Mouse (Mus musculus) lung, postnatal 10 days (tissue): Measurements from ENCODE around the gene Krt42.
"Not testable (repeated sequence)": the region's sequence is repeated elsewhere in the genome, so short reads cannot be mapped to it uniquely, and the experiment has no call there.

Source experiments
- DNase-seq: peaks from one replicate; pipeline ENCODE4 v3.0.0; 2021

The Krt42 gene

DNA sequence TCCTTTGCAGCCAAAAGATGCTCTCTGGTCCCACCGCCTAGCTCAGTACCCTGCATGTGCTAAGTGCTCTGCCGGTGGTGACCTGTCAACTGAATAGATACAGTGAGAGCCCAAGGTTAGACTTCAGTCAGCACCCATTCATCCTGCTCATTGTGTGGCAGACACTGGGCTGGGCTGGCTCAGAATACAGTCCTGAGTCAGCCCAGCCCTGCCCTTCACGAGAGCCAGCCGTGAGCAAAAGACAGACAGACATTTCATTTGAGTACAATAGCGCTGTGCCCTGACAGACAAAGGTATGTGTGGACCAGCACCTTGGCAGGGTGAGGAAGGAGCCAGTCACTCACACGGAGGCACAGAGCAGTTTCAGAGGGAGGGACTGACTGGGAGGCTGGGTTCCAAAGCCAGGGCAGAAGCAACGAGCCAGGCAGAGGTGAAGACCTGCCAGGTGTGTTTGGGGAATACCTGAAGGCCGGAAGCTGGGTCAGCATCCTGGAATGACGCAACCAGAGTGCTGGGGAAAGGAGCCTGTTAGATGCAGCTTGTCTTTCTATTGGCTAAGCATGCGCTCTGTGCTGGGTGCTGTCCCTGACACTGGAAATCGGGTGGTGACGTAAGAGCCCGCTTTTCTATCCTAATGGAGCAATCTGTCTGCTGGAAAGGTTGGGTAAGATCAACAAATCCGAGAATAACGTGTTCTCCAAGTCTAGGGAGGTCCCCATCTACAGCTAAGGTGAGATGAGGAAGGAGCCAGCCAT lies 8.2 kb upstream of the Krt42 start:
- no peak for DNase-seq

DNA sequence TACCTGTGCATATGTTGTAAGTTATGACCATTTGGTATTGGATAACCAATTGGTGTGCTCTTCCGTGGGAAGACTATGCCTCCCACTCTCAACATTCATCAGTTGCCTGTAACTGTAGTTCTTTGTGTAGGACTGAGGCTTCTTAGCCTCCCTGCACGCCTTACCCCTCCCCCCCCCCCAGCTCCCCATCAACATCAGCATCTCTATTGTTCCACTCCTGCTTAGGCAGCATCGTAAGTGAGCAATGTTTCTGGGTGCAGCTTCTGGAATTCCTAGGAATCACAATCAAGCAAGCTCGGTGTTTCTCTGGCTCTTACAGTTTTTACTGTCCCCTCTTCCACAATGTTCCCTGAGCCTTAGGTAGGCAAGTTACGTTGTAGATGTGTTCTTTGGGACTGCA lies 5.8 kb upstream of the Krt42 start:
- DNase-seq: no peak

DNA sequence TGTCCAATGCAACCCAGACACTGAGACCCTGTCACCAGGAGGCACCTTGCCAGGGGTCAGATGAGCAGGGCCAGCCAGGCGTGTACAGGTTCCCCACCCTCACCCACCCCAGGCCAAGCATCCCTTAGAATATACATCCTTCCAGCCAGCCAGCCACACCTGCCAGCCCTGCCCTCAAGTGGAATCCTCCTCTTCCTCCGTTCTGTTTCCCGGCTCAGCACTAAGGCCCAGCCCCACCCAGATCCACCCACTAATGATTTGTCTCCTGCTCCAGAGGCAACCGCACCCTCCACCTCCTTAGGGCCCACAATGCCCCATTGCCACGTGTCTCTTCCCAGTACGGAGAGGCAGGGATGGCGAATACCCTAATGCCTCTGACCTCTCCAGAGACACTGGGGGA lies 5.0 kb upstream of the Krt42 start:
- DNase-seq: no peak

DNA sequence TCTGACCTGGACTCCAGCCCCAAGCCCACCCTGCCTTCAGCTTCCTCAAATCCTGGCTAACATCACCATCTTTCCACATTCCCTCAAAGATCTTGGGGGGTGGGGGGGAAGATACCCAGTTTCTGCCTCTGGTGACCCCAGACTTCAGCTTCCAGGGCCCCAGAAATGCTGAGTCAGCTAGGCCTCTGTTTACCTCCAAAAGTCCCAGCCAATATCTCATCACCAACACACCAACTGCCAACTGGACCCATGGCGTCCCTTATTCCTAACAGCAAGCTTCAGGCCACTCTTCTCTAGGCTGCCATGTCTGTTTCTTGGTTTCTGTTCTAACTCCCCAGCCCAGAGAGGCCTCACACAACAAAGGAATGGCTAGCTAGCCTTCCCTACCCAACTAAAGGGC lies 2.2 kb upstream of the Krt42 start:
- no peak for DNase-seq

DNA sequence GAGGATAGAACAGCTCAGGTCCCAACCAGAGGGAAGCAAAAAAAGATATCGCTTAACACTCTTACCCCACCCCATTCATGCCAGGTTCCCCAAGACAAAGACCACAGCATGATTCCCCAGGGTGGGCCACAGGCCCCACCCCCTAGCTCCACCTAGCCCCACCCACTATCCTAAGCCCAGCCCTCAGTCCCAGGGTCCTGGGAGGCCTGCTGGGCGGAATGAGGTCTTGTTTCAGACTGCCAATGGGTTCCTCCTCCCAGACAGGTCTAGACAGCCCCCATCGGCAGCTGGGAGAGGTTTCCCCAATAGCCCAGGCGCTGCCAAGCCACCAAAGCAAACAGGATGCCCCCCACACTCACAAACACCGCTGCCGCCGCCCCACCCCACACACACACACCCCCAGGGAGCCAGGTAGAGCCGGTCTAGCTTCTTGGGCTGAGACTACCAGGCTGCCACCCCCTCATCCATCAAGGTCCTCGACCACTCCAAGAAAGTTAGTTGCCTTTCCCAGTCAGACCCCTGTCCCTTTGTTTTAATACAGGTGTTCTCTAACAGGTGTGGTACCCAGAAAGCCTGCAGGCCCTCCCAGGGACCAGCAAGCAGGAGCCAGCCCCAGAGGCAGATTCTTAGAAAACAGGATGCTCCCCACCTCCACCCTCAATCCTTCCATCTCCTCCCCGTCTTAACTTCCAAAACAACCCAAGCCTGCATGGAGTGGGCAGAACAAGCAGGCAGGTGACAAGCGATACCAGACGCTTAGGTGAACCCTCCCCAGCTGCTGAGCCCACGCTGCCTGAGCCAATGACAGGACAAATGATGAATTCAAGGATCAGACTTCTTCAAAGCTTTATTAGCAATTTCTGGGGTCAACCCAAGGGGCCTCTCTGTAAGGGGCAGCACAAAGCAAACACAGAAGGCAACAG lies 7.4 kb downstream of the Krt42 start:
- DNase-seq: no peak

DNA sequence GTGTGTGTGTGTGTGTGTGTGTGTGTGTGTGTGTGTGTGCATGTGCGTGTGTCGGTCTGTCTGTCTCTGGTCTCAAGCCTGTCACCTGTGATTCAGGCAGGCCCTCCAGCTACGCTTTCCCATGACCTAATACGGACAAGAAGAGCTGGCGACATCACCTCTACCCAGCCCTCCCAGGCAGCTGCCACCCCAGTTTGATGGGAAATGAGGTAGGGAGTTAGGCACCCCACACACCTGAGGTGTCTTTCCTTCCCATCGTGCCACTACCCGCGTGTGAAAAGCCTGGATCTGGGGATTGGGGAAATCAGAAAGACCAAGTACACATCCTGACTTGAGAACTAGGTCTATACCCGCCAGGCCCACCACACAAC lies 8.5 kb downstream of the Krt42 start:
- DNase-seq: no peak

DNA sequence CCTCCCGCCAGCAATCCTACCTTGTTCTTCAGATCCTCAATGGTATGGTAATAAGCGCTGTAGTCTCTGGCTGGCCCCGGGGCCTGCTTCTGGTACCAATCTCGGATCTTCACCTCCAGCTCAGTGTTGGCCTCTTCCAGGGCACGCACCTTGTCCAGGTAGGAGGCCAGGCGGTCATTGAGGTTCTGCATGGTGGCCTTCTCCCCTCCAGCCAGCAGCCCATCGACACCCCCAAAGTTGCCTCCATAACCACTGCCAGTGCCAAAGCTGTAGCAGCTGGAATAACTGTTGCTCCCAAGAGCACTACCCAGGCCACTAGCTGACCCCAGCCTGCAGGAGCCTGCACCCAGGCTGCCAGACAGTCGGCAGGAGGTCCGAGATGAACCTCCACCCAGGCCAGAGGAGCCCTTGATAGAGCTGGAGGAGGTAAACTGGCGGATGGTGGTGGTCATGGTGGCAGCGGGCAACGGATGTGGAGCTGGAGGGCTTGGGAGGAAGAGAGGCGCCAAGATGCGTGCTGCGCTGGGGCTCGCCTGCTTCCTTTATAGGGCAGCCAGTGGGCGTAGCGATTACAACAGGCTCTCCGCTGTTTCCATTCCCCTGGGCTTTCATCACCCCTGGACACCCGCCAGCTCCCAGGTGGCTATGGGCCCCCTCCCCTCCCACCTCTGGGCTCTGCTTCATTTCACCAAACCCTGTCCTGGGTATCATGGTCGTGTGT lies 9.0 kb downstream of the Krt42 start, which contains the start of gene Krt17:
Gene Krt17, minus strand, starts transcription at position 516 of the 721 bp plus-strand sequence.
- DNase-seq: no peak

DNA sequence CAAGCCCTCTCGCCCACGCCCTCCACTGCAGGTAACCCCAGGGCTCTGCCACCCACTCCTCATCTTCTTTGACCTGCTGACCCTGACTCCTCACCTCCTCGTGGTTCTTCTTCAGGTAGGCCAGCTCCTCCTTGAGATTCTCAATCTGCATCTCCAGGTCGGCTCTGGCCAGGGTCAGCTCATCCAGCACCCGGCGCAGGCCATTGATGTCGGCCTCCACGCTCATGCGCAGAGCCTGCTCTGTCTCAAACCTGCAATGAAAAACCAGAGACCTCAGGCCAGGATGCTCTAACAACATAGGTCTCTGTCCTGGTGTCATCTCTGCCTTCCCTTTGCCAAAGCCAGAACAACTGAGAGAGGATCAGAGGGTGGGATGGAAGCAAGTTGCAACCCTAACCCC lies 10.6 kb downstream of the Krt42 start:
- no peak for DNase-seq

DNA sequence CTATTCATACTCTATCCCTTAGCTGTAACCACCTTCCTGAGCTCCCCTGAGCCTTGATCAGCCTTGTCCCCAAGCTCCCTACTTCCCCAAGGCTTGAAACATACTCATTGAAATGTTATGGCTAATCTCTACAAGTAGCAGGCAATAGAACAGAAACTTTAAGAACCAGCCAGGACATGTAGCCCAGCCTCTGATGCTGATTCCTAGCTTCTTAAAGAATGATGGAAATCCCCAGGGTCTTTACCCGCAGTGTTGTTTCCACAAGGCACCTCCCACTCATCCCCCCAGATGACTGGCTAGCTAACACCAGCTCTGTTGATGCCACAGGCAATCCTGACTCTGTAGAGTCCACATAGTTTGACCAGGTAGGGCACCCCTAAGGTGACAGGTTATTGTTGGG lies 11.7 kb downstream of the Krt42 start:
- DNase-seq: no peak

DNA sequence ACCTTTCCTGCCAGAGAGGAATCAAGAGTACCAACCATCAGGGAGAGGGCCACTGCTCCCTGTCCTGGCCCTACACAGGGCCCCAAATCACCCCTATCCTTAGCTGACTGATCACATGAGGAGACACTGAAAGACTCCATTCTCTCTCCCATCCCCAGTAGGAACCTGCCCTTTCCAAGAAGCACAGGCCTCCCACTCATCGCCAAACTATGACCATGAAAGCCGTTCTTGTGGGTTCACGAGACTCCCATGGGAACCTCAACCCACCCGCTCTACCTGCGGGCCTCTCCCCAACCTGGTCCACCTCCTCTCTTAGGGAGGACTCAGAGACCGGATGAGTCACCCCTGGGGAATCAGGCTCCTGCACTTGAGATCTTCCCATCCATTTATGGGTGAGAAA lies 14.2 kb downstream of the Krt42 start:
- DNase-seq: no peak

DNA sequence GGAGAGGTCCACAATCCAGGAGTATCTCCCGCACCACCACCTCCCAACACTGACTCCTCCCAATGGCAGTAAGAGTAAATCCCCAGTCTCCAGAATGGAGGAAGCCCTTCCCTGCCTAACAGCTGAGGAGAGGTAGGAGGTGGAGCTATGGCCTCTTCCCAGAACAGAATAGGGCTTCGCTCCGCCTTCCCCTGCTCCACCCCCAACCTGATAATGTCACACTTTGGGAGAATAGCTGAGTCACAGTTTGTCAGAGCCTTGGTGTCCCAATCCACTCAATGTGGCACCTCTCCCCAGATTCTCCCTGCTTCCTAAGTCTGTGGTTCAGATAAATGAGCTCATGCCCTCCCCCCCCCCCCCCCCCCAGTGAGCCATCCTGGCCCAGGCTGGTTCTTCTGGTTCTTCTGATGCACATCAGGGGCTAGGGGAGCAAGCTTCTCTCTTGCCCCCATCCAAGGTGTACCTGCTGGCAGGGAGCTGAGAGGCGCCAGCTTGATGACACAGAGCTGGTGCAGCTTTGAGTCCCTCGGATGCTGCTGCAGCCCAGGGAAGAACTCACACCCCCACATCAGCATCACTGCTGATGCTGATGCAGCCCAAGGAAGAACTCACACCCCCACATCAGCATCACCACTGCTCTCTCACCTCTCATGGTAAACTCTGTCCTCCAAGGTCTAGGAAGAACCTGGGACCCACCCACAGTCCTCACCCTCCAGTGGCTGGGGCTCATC lies 15.1 kb downstream of the Krt42 start:
- no peak for DNase-seq

DNA sequence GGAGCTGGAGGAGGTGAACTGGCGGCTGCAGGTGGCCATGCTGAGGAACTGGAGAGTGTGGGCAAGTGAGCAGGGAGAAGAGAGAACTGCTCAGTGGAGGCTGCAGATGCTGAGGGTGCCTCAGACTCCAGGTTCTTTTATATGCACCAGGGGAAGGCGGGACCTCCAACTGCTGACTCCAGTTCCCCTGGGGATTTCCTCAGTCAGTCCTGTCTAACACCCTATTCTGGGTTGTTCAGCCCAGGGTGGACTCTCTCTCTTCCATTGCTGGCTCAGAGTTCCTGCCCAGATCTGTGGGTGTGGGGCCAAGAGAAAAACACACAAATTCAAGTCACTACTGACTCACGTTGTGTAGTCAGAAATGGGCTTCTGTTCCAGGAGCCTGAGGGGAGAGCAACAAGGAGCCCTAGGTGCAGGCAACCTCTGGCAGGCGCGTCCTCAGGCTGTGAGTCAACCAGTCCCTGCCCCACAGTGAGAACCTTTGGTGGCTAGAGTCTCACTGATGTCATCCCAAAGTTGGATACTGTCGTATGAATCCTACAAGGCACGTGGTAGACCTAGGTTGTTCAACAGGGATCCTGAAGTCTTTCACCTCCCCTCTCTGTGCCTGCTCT lies 20.7 kb downstream of the Krt42 start, which contains the start of gene Krt16:
Gene Krt16, minus strand, starts transcription at position 51 of the 614 bp plus-strand sequence.
- DNase-seq: no peak

DNA sequence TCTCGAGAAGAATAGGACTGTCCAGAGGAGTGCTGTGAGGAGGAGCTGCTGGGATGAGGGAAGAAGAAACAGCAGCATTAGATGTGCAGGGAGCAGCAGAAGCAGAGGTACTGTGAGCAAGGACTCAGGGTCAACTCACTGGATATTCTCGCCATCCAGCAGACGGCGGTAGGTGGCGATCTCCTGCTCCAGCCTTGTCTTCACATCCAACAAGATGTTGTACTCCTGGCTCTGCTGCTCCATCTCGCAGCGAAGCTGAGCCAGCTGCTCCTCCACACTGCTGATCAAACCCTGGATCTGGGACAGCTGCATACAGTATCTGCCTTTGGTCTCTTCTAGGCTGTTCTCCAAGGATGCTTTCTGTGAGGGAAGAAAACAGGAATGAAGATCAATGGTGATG lies 23.2 kb downstream of the Krt42 start:
- DNase-seq: not testable (repeated sequence)

DNA sequence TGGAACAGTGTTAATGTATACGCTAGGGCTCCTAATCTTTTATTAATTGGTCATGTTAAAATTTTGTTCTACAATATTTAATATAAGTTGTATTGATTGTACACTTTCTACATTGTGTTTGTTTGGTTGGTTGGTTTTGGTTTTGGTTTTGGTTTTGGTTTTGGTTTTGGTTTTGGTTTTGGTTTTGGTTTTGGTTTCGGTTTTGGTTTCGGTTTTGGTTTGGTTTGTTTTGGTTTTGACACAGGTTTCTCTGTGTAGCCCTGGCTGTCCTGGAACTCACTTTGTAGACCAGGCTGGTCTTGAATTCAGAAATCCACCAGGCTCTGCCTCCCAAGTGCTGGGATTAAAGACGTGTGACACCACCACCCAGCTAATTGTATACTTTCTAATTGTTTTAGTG lies 29.4 kb downstream of the Krt42 start:
- DNase-seq: not testable (repeated sequence)

DNA sequence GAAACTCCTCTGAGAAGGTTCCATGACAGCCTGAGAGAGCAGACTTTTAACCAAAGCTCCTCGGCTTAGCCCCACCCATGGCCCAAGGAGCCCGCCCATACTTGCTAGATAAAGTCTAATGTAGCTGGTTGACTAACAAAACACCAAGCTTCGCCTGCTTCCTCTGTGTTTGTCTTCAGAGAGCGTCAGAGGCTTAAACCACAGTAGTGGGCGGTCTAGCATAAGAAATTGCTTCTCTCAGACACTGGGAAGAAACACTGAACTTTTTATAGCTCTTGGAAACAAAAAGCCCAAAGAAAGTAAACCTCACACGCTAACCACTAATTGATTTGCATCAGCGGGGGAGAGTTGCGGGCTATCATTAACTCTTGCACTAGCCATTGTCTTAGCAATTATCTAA lies 47.9 kb downstream of the Krt42 start:
- DNase-seq: no peak

DNA sequence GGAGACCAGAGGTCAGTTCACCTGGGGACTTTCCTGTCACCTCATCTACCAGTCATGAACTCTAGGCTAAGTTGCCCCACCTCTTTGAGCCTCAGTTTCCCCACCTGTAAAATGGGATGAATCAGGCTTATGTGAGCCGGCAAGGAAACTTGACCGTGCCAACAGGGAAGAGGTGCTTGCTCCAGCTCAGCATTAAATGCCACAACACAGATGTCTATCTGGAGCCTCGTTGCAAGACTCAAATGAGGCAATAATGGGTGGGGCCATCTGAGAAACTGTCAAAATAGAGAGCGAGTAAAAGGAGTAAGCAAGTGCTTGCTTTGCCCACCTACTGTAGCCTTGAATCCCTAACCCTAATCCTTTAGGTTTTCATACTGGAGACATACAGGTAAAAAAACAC lies 50.4 kb downstream of the Krt42 start:
- DNase-seq: no peak
